Comparison of ENCODE assay signal across 8 mouse cellular contexts in genomic region chr7:25618865-25619721, GRCm38 (mm10). TPM values are rescaled to one million over a fixed set of nuclear protein-coding genes. Genes with fewer than 3 reads are reported as not detected.
A peak's percentile ranks its signal among the peaks of the same experiment; 100 is the strongest.
DNase-seq lines count a peak whose midpoint lies in the region; ATAC-seq and TF ChIP-seq lines count a peak whose summit lies in the region.

Gene Dmac2, plus strand, starts transcription at chr7:25619414.

- DNase-seq in CH12.LX (ENCODE audit: extremely low read depth) = peak; percentile 96
- peak; percentile 95 for DNase-seq in c-Kit-positive CD71-positive TER-119-negative erythroid progenitor cells, embryonic 14.5 days (ENCODE audit: low read depth)
- DNase-seq in forebrain, embryonic 11.5 days (ENCODE audit: low spot score) = peak; percentile 93
- DNase-seq in kidney, postnatal 36 days = peak; percentile 97 to 98
- DNase-seq in telencephalon, adult 2 months (ENCODE audit: low read depth, low spot score) = peak; percentile 90

- H3K36me3 ChIP-seq in CH12.LX (replicated peaks in 1 of 2; ENCODE audit: control insufficient read depth in 1 of 2, insufficient read depth in 1 of 2, low read length in 1 of 2) = peaks cover 13 to 37% of the 10 kb centered on the region in 2 experiments
- H3K36me3 ChIP-seq in forebrain, embryonic 11.5 days (ENCODE audit: control insufficient read depth, insufficient read depth, low read length) = no peaks in the 10 kb centered on the region
- H3K36me3 ChIP-seq in heart, embryonic 16.5 days (ENCODE audit: control insufficient read depth, insufficient read depth) = peaks cover 19% of the 10 kb centered on the region
- peaks cover 7% of the 10 kb centered on the region; the same call in 1 of the 2 replicates for H3K36me3 ChIP-seq in liver, embryonic 15.5 days (replicated peaks)
- peaks cover 9% of the 10 kb centered on the region; the same call in 1 of the 2 replicates for H3K36me3 ChIP-seq in neural tube, embryonic 12.5 days

- no peaks in the 10 kb centered on the region for H3K9me3 ChIP-seq in CH12.LX (replicated peaks; ENCODE audit: low read length)
- no peaks in the 10 kb centered on the region for H3K9me3 ChIP-seq in forebrain, embryonic 11.5 days (ENCODE audit: control insufficient read depth, low read length)
- no peaks in the 10 kb centered on the region for H3K9me3 ChIP-seq in heart, embryonic 16.5 days (replicated peaks; ENCODE audit: control insufficient read depth, low read length)
- H3K9me3 ChIP-seq in liver, embryonic 15.5 days (replicated peaks) = no peaks in the 10 kb centered on the region
- no peaks in the 10 kb centered on the region for H3K9me3 ChIP-seq in neural tube, embryonic 12.5 days

- H3K9ac ChIP-seq in CH12.LX (ENCODE audit: insufficient read depth, low read depth) = peak within 1 kb of the TSS; percentile 47
- peak within 1 kb of the TSS; percentile 59 for H3K9ac ChIP-seq in forebrain, embryonic 11.5 days (ENCODE audit: low read length)
- H3K9ac ChIP-seq in heart, embryonic 16.5 days (ENCODE audit: low read length) = peak within 1 kb of the TSS; percentile 74
- peak within 1 kb of the TSS; percentile 51 for H3K9ac ChIP-seq in liver, embryonic 15.5 days
- H3K9ac ChIP-seq in neural tube, embryonic 12.5 days = peak within 1 kb of the TSS; percentile 54; the same call in 1 of the 2 replicates

- TF ChIP-seq EP300 in CH12.LX (IDR thresholded peaks at IDR 0.05; ENCODE audit: low read length) = no peak

- dilution Hi-C loops in CH12.LX (cut with MboI; ENCODE audit: extremely low pct_ligation_motif_present, extremely low pct_unique_long_range_greater_than_20kb, low sequenced_read_pairs) = no loop called here

- ATAC-seq in forebrain, embryonic 11.5 days (replicated peaks; ENCODE audit: low FRiP score) = peak; percentile 94
- ATAC-seq in heart, embryonic 16.5 days (replicated peaks; ENCODE audit: extremely low read depth, insufficient read depth, low FRiP score) = peak; percentile 93
- peak; percentile 83 for ATAC-seq in liver, embryonic 15.5 days (ENCODE audit: insufficient read depth)
- ATAC-seq in neural tube, embryonic 12.5 days (ENCODE audit: low FRiP score, low read depth) = peak; percentile 94

- TF ChIP-seq CTCF in CH12.LX (conservative IDR thresholded peaks at IDR 0.05 in 1 of 2, IDR thresholded peaks at IDR 0.05 in 1 of 2; ENCODE audit: low read depth in 2 of 2, low read length in 2 of 2) = peak in 1 of 2 experiments; percentile 10; a peak in 1 of 4 replicates

- peaks cover 7% of the 10 kb centered on the region for H3K27me3 ChIP-seq in CH12.LX (replicated peaks)
- H3K27me3 ChIP-seq in forebrain, embryonic 11.5 days (ENCODE audit: control insufficient read depth, insufficient read depth, low read length) = no peaks in the 10 kb centered on the region
- no peaks in the 10 kb centered on the region for H3K27me3 ChIP-seq in heart, embryonic 16.5 days (ENCODE audit: control insufficient read depth, insufficient read depth, low read length)
- no peaks in the 10 kb centered on the region for H3K27me3 ChIP-seq in liver, embryonic 15.5 days
- H3K27me3 ChIP-seq in neural tube, embryonic 12.5 days (replicated peaks) = no peaks in the 10 kb centered on the region

- H3K27ac ChIP-seq in CH12.LX (ENCODE audit: insufficient read depth, low read depth) = no peak within 1 kb of the TSS
- H3K27ac ChIP-seq in forebrain, embryonic 11.5 days (ENCODE audit: low read depth, low read length) = no peak within 1 kb of the TSS
- H3K27ac ChIP-seq in heart, embryonic 16.5 days (ENCODE audit: low read length) = peak within 1 kb of the TSS; percentile 76
- H3K27ac ChIP-seq in liver, embryonic 15.5 days (replicated peaks) = no peak within 1 kb of the TSS
- no peak within 1 kb of the TSS for H3K27ac ChIP-seq in neural tube, embryonic 12.5 days

- TF ChIP-seq RAD21 in CH12.LX (IDR thresholded peaks at IDR 0.05; ENCODE audit: low read depth, low read length) = no peak

- peaks cover 4 to 17% of the 10 kb centered on the region in 2 experiments for H3K4me1 ChIP-seq in CH12.LX (ENCODE audit: control insufficient read depth in 1 of 2, insufficient read depth in 2 of 2)
- no peaks in the 10 kb centered on the region for H3K4me1 ChIP-seq in forebrain, embryonic 11.5 days (replicated peaks; ENCODE audit: control insufficient read depth, insufficient read depth, low read length)
- peaks cover 10% of the 10 kb centered on the region; the same call in 1 of the 2 replicates for H3K4me1 ChIP-seq in heart, embryonic 16.5 days (ENCODE audit: control insufficient read depth, insufficient read depth, low read length)
- peaks cover 19% of the 10 kb centered on the region for H3K4me1 ChIP-seq in liver, embryonic 15.5 days (replicated peaks)
- 0 out of 2 replicates have a peak, but pooled peaks cover 4% of the 10 kb centered on the region for H3K4me1 ChIP-seq in neural tube, embryonic 12.5 days

- WGBS in forebrain, embryonic 11.5 days = 1% methylated on average over 53 of the region's 53 CpGs
- WGBS in heart, embryonic 16.5 days = under 1% methylated on average over 53 of the region's 53 CpGs
- under 1% methylated on average over 53 of the region's 53 CpGs for WGBS in liver, embryonic 15.5 days (ENCODE audit: insufficient replicate concordance)
- 1% methylated on average over 53 of the region's 53 CpGs for WGBS in neural tube, embryonic 12.5 days

- TF ChIP-seq POLR2A in CH12.LX (IDR thresholded peaks at IDR 0.05; ENCODE audit: low read depth, low read length) = peak; percentile 79

- peak within 1 kb of the TSS; percentile 66 for H3K4me2 ChIP-seq in CH12.LX (ENCODE audit: insufficient read depth, low read depth, poor library complexity, severe bottlenecking)
- peak within 1 kb of the TSS; percentile 52 for H3K4me2 ChIP-seq in forebrain, embryonic 11.5 days (ENCODE audit: low read depth, low read length, severe bottlenecking)
- peak within 1 kb of the TSS; percentile 79 for H3K4me2 ChIP-seq in heart, embryonic 16.5 days (ENCODE audit: low read depth, low read length)
- H3K4me2 ChIP-seq in liver, embryonic 15.5 days = peak within 1 kb of the TSS; percentile 81
- H3K4me2 ChIP-seq in neural tube, embryonic 12.5 days (replicated peaks) = peak within 1 kb of the TSS; percentile 66

- in situ Hi-C loops in CH12.LX (cut with MboI; ENCODE audit: low pct_ligation_motif_present, low pct_unique_long_range_greater_than_20kb, low sequenced_read_pairs) = no loop called here

- H3K79me2 ChIP-seq in CH12.LX (replicated peaks; ENCODE audit: control insufficient read depth, extremely low read depth, insufficient read depth, poor library complexity, severe bottlenecking) = no peaks in the 10 kb centered on the region

- peak within 1 kb of the TSS; percentile 71 to 92 (median 83) for H3K4me3 ChIP-seq in CH12.LX (replicated peaks in 1 of 3; ENCODE audit: low read depth in 2 of 3, low read length in 2 of 3, poor library complexity in 1 of 3)
- H3K4me3 ChIP-seq in forebrain, embryonic 11.5 days (ENCODE audit: low read depth, low read length) = peak within 1 kb of the TSS; percentile 60
- peak within 1 kb of the TSS; percentile 71 for H3K4me3 ChIP-seq in heart, embryonic 16.5 days (ENCODE audit: low read length)
- H3K4me3 ChIP-seq in liver, embryonic 15.5 days (replicated peaks) = peak within 1 kb of the TSS; percentile 72
- H3K4me3 ChIP-seq in neural tube, embryonic 12.5 days = peak within 1 kb of the TSS; percentile 57

TF ChIP-seq in CH12.LX, 34 proteins besides CTCF, POLR2A, EP300 and RAD21 (continues in another document):
- TF ChIP-seq ZKSCAN1 (IDR thresholded peaks at IDR 0.05; ENCODE audit: borderline replicate concordance, low read depth, low read length) (no peak), RCOR1 (conservative IDR thresholded peaks at IDR 0.05; ENCODE audit: low read depth, low read length) (no peak; the same call in 1 of the 2 replicates), MAX (IDR thresholded peaks at IDR 0.05; ENCODE audit: low read length) (peak; percentile 99), E2F4 (IDR thresholded peaks at IDR 0.05; ENCODE audit: insufficient replicate concordance, low read depth, low read length) (no peak), ZNF384 (IDR thresholded peaks at IDR 0.05; ENCODE audit: low read depth, low read length) (no peak), JUN (IDR thresholded peaks at IDR 0.05; ENCODE audit: insufficient read depth, low read depth, low read length) (no peak), MEF2A (IDR thresholded peaks at IDR 0.05; ENCODE audit: borderline replicate concordance, low read depth, low read length) (peak; percentile 43; the same call in 1 of the 2 replicates), USF2 (conservative IDR thresholded peaks at IDR 0.05; ENCODE audit: low read depth, low read length) (peak; percentile 57; the same call in 1 of the 2 replicates), POLR2AphosphoS2 (IDR thresholded peaks at IDR 0.05; ENCODE audit: low read depth, low read length) (no peak), CHD2 (IDR thresholded peaks at IDR 0.05; ENCODE audit: low read length) (no peak), MAZ (IDR thresholded peaks at IDR 0.05; ENCODE audit: low read depth, low read length) (peak; percentile 78; the same call in 1 of the 2 replicates), MXI1 (IDR thresholded peaks at IDR 0.05; ENCODE audit: low read depth, low read length) (peak; percentile 99), MAFK (IDR thresholded peaks at IDR 0.05; ENCODE audit: insufficient replicate concordance, low read length) (no peak; the same call in 1 of the 2 replicates), NELFE (IDR thresholded peaks at IDR 0.05; ENCODE audit: low read depth, low read length) (peak; percentile 39; the same call in 1 of the 2 replicates), ETS1 (conservative IDR thresholded peaks at IDR 0.05; ENCODE audit: low read depth, low read length) (peak; percentile 41), ZC3H11A (IDR thresholded peaks at IDR 0.05; ENCODE audit: low read depth, low read length) (no peak), USF1 (IDR thresholded peaks at IDR 0.05; ENCODE audit: low read depth, low read length) (peak; percentile 79), KAT2A (IDR thresholded peaks at IDR 0.05; ENCODE audit: insufficient replicate concordance, low read length) (no peak), BHLHE40 (IDR thresholded peaks at IDR 0.05; ENCODE audit: low read depth, low read length) (peak; percentile 69; the same call in 1 of the 2 replicates), ELF1 (IDR thresholded peaks at IDR 0.05; ENCODE audit: low read depth, low read length) (peak; percentile 81), TCF12 (IDR thresholded peaks at IDR 0.05; ENCODE audit: low read depth, low read length) (peak; percentile 80), IRF4 (IDR thresholded peaks at IDR 0.05; ENCODE audit: low read depth, low read length) (peak; percentile 42; the same call in 1 of the 2 replicates)

RNA-seq across cellular contexts. Expression of gene Dmac2, which starts in this region (rescaled TPM):
- total RNA-seq in CH12.LX (2012; rRNA removed) (18.7 and 21.4 TPM in 2 replicates), CH12.LX (2014; rRNA removed) (19.8 and 20.6 TPM in 2 replicates)
- 35.0 and 35.1 TPM in 2 replicates for polyA plus RNA-seq in CH12.LX (2012; ENCODE audit: insufficient read length, low read depth)
- polyA plus RNA-seq in forebrain, embryonic 11.5 days (2014; fragmentation: Nextera tagmentation; extraction: Ambion mirVana) = 22.2 and 23.4 TPM in 2 replicates
- 58.6 and 63.6 TPM in 2 replicates for polyA plus RNA-seq in heart, embryonic 16.5 days (2015; fragmentation: Nextera tagmentation; extraction: Ambion mirVana)
- polyA plus RNA-seq in liver, embryonic 15.5 days (2015; fragmentation: Nextera tagmentation; extraction: Ambion mirVana) = 7.9 and 8.6 TPM in 2 replicates
- 27.5 and 31.2 TPM in 2 replicates for polyA plus RNA-seq in neural tube, embryonic 12.5 days (2016; fragmentation: Nextera tagmentation; extraction: Ambion mirVana)
